Mouse (Mus musculus) cortical plate, adult 2 months (tissue): ENCODE data around the gene Capn15. TPM values are rescaled to one million over a fixed set of nuclear protein-coding genes. Genes with fewer than 3 reads are reported as not detected.

Experiments
- H3K27ac ChIP-seq: fragments of 200-500 bp; 2 replicates; pipeline ENCODE4 v1.5.1; 2012; ENCODE audit warnings: low read length, control low read depth, inconsistent platforms; ENCODE audit not compliant: insufficient read depth
- H3K4me1 ChIP-seq: fragments of 200-500 bp; 2 replicates; pipeline ENCODE4 v1.6.1; 2011; ENCODE audit warnings: low read length; ENCODE audit not compliant: control insufficient read depth, insufficient read depth
- H3K4me3 ChIP-seq: fragments of 200-500 bp; 2 replicates; pipeline ENCODE4 v1.5.1; 2011; ENCODE audit warnings: mild to moderate bottlenecking, low read length, control low read depth; ENCODE audit not compliant: insufficient read depth
- CTCF ChIP-seq: fragments of 200-500 bp; IDR thresholded peaks from 2 replicates; pipeline ENCODE4 v1.5.1; 2011; ENCODE audit warnings: mild to moderate bottlenecking, control low read depth, low read length; ENCODE audit not compliant: insufficient read depth; ENCODE audit errors: extremely low read depth
- POLR2A ChIP-seq: fragments of 200-500 bp; IDR thresholded peaks from 2 replicates; pipeline ENCODE4 v1.6.1; 2011; ENCODE audit warnings: mild to moderate bottlenecking, low read length, control low read depth; ENCODE audit not compliant: insufficient read depth; ENCODE audit errors: extremely low read depth
- polyA plus RNA-seq: library from polyadenylated mRNA; depleted of rRNA; stranded (reverse); fragments of >200 nt; gene quantifications from 2 replicates; pipeline ENCODE4 v1.2.3, GENCODE M21; 2012

Capn15 gene
- polyA plus RNA-seq, 1 experiment: 45.8 TPM

DNA sequence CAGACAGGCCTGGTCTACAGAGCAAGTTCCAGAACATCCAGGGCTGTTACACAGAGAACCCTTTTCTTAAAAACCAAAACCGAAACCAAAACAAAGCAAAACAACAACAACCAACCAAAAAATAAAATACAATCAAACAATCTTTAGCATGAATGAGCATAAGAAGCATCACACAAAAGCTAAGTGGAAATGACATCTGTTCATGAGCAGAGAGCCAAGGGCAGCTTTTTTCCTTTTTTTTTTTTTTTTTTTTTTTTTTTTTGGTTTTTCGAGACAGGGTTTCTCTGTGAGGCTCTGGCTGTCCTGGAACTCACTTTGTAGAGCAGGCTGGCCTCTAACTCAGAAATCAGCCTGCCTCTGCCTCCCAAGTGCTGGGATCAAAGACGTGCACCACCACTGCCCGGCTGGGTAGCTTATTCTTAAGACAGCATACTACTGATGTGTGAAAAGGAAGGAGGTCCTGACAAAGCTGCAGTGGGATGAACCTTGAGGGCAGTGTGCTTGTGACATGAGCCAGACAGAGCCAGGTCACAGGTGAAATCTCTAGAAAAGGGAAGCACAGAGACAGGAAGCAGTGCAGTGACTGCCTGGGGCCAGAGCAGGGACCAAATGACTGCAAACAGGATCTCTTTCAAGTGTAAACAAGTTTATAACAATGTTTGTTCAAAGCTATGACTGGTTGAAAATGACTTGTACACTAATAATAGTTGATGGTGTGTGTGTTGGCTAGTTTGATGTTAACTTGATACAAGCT is 14.5 kb downstream of the Capn15 start:
- H3K4me1 ChIP-seq: no peaks in the 10 kb centered on the region
- no peak overlapping the region for H3K4me3 ChIP-seq
- no peak overlapping the region for H3K27ac ChIP-seq

GRCm38 (mm10) chr17:25970448-25970847 is 15.1 kb downstream of the Capn15 start:
- Histone ChIP-seq H3K4me3 (no peak overlapping the region), H3K27ac (no peak overlapping the region), H3K4me1 (no peaks in the 10 kb centered on the region)
- TF ChIP-seq POLR2A (no peak), CTCF (0 out of 2 replicates have a peak, but pooled peaks have one; percentile 4)

More for the DNA sequence above, 14.5 kb downstream of the Capn15 start:
- TF ChIP-seq POLR2A (no peak), CTCF (no peak)

- 0 out of 2 replicates have a peak overlapping the region, but pooled peaks have one; percentile 17 for H3K27ac ChIP-seq
- no peak for TF ChIP-seq POLR2A
- no peak for TF ChIP-seq CTCF
- no peak overlapping the region for H3K4me3 ChIP-seq
- no peaks in the 10 kb centered on the region for H3K4me1 ChIP-seq
These were observed 17.4 kb downstream of the Capn15 start for GRCm38 (mm10) chr17:25968176-25968575.

GRCm38 (mm10) chr17:25967652-25968051 is 17.9 kb downstream of the Capn15 start:
- no peak for TF ChIP-seq POLR2A
- no peak for TF ChIP-seq CTCF
- no peak overlapping the region for H3K4me3 ChIP-seq
- H3K27ac ChIP-seq: 0 out of 2 replicates have a peak overlapping the region, but pooled peaks have one; percentile 17
- H3K4me1 ChIP-seq: no peaks in the 10 kb centered on the region

DNA sequence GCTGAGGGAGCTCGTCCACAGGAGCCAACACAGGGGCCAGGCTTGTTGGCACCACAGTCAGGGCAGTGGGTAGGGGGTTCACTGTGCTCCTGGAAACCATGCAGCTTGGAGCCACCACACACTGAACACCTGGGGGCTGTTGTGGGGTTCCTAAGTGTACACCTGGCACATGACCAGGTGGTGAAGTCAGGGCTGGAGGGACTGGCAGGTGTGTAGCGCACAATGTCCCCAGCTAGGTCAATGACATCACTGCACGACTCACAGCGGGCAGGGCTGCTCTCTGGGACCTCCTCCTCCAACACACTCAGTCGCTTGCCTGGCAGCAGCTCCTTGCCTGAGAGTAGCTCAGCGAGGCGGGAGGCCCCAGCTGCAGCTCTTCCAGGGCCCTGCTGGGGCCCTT is 21.3 kb downstream of the Capn15 start:
- TF ChIP-seq CTCF (no peak), POLR2A (no peak)
- H3K27ac ChIP-seq: no peak overlapping the region
- no peak overlapping the region for H3K4me3 ChIP-seq
- no peaks in the 10 kb centered on the region for H3K4me1 ChIP-seq

GRCm38 (mm10) chr17:25962413-25962905 is 23.1 kb downstream of the Capn15 start:
- H3K4me3 ChIP-seq: no peak overlapping the region
- no peak for TF ChIP-seq CTCF
- TF ChIP-seq POLR2A: no peak
- H3K4me1 ChIP-seq: no peaks in the 10 kb centered on the region
- H3K27ac ChIP-seq: no peak overlapping the region

DNA sequence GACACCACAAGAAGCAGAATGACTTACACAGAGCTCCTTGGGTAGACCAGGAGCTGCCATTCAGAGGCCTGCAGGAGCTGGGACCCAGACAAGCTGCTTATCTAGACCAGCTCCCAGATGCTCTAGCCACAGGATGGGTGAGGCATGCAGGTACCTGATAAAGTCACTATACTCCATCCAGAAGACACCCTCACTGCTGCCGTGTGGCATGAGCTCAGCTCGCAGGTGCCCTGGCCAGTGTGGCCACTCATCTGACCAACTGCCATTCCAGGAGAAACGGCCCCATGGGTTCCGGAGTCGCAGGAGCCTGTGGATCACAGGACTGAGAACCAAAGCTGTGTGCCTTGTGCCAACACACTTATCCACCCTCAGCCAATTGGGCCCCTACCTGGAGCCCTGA is 24.0 kb downstream of the Capn15 start:
- H3K4me1 ChIP-seq: no peaks in the 10 kb centered on the region
- TF ChIP-seq POLR2A (no peak), CTCF (no peak)

GRCm38 (mm10) chr17:25959630-25960467 is 25.7 kb downstream of the Capn15 start:
- H3K4me1 ChIP-seq: no peaks in the 10 kb centered on the region
- no peak overlapping the region for H3K4me3 ChIP-seq
- TF ChIP-seq CTCF: no peak
- no peak for TF ChIP-seq POLR2A
- H3K27ac ChIP-seq: no peak overlapping the region

More for the DNA sequence above, 24.0 kb downstream of the Capn15 start:
- Histone ChIP-seq H3K4me3 (no peak overlapping the region), H3K27ac (no peak overlapping the region)

DNA sequence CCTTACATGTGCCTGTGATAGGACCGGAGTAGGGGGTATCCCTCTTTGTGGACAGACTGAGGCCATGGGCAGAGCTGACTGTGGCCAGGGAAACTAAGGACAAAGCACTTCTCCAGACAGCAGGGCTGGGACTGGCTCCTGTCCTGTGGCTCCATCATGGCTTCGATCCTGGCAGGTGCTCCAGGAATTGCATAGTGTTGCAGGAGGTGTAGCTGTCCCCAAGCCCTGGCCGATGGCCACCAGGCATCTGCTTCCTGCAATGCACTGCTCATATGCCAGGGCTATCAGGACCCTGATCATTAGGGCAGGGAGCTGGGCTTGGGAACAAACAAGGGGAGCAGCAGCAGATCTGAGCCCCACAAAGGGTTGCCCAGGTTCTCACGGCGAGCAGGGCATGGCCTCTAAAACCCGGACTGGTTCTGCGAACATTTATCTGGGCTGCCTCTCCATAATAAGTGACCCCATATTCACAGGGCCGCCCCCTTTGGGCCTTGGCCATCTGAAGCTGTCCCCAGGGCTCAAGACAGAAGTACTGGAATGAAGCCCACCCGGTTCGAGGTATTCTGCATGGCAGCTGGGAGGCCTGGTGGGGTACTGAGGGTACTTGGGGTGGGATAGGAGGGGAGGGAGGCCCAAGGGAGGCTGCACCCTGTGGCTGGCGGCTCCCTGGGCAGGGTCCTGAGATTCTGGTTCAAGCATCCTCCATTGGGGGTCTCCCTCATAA is 26.7 kb downstream of the Capn15 start:
- no peaks in the 10 kb centered on the region for H3K4me1 ChIP-seq
- no peak overlapping the region for H3K27ac ChIP-seq
- no peak overlapping the region for H3K4me3 ChIP-seq
- TF ChIP-seq CTCF: no peak
- TF ChIP-seq POLR2A: no peak
